Mouse (Mus musculus) embryo, embryonic 9.5 days (tissue): ENCODE measurements around the gene Sh2d3c.

Source experiments
- DNase-seq: peaks from one replicate; pipeline ENCODE4 v3.0.0-alpha.2; 2017; ENCODE audit errors: extremely low spot score

Sh2d3c gene

GRCm38 (mm10) chr2:32699680-32700079 lies 21.2 kb upstream of the Sh2d3c start:
- DNase-seq: no peak

GRCm38 (mm10) chr2:32700966-32701743 lies 19.7 kb upstream of the Sh2d3c start:
- DNase-seq: no peak

DNA sequence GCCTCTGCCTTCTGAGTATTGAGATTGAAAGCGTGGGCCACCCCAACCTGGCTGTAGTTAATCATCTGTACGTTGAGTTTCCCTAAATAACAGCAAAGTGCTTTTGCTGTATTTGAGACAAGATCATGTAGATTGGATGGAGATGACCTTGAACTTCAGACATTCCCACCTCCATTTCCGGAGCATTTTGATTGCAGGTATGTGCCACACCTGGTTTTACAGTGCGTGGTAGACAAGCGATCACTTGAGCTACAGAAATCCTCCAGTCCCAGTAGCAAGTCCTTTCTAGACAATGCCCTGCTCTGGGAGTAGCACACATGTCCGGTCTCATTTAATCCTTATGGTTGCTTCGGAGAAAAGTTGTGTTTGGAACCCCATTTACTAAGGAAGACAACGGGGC lies 17.8 kb upstream of the Sh2d3c start:
- no peak for DNase-seq

DNA sequence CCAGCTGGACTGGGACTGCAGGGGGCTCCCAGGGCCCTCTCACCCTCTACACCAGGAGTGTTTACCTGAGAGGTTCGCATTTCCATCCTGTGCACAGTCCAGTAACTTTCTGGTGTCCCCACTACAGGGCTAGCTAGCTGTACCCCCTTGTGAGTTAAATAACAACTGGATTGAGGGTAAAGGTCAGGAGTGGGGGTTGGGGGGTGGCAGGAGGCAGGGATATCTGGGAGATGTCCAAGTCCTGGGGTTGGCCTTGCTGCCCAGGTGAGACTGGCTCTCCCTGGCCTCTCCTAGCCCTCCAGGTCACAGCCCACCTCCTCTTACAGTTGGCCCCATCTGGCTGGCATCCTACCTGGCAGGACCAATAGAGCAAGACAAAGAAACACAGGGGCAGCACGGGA lies 16.8 kb upstream of the Sh2d3c start, which contains the start of gene Fpgs:
TSS of gene Fpgs (minus strand) at position 125 of the 401 bp plus-strand sequence.
- no peak for DNase-seq

DNA sequence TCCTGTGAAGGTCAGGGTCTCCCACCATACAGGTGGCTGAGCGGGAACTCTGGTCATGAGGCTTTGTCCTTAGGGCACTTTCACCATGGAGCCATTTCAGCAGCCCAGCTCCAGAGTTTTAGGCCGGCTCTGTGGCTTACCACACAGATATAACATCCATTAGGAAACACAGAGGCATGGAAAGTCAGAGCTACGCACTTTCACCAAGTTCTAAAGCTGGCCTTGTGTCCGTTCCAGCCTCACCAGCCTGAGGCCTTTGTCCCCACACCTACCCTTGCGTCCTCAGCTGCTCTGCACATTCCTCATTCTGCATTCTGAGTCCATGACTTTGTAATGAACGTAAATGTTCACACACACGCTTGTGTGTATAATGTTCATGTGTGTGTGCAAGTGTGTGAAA lies 15.8 kb upstream of the Sh2d3c start:
- no peak for DNase-seq

- no peak for DNase-seq
Measured at GRCm38 (mm10) chr2:32706971-32707370, 13.9 kb upstream of the Sh2d3c start.

GRCm38 (mm10) chr2:32708643-32709042 lies 12.2 kb upstream of the Sh2d3c start:
- peak; percentile 72 for DNase-seq

DNA sequence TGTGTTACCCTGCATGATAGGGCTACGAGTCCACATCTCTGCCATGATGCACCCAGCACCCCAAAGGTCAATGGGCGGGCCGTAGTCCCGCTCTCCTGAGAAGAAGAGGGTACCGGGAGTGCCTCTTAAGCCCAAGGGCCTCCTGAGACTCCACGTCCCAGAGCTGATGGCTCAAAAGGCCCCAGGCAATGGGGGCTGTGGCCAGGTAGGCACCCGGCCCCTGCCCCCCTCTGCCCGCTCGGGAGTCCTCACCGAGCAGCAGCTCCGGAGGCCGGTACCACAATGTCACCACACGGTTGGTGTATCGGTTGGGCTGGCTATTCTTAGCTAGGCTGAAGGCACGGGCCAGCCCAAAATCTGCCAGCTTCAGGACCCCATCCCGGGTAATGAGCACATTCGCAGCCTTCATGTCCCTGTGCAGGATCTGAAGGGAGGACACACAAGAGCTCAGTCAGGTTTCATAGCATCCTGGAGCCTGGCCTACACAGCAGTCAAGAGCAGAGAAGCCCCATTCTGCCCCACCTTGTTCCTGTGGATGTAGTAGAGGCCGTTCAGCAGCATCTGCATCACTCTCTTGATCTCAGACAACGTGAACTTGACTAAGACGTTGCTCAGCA lies 11.2 kb upstream of the Sh2d3c start:
- no peak for DNase-seq

DNA sequence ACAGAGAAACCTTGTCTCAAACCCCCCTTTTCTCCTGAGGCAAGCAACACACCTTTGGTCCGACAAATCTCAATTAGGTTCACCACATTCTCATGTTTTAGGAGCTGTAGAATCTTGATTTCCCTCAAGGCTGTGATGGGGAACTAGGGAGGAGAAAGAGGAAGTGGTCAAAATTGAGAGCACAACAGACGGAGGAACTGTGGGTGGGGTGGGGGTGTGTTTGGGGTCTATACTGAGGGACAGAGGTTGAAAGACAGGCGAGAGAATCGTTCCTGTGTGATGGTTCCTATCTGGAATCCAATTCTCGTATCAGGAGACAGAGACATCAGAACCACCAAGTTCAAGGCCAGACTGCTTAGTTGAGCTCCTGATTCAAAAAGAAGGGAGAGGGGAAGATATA lies 10.4 kb upstream of the Sh2d3c start:
- no peak for DNase-seq

DNA sequence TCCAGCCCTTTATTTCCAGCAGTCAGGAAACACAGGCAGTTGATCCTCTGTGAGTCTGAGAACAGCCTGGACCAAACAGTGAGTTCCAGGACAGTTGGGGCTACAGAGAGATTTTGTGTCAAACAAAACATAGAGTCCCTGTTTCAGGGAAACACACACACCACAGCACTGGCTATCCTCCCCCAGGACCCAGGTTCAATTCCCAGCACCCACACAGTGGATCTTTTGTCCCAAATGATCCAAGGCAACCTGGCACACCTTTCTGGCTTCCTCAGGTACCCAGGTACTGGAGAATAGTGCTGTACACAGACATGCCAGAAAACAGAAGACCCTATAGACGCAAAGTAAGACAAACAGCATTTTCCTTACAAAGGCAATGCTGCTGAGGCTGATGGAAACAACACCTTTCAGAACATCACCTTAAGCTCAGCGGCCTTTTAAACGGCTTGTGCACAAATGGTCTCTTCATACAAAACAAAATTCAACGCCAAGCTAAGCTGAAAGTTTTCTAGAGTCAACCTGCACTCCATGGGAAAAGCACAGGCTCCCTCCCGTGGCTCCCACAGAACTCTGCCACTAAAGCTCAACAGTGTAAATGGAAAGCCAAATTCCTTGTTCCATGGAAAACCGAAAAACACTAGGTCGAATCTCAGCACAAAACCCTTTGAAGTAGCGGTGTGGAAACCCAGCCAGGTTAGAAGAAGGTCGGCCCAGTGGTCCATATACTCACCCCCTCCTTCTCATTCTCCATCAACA lies 9.4 kb upstream of the Sh2d3c start:
- no peak for DNase-seq

DNA sequence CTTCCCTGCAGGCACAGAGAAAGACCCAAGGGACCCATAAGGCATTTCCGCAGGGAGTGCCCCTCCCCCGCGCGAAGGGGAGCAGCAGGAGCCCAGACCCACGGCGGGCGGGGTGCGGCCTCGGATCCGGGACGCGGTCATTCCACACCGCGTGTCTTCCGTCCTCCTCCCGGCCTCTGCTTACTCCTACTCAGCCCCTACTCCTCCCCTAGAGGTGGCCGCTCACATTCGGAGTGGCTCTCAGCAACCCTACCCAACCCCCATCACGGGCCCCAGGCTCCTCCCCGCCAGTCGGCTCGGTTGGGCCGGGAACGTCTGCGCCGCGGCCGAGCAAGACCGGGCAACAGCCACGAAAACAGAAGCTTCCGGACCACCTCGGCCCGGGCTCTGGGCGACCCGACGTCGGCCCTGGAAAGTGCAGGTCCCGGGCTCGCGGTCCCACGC lies 8.7 kb upstream of the Sh2d3c start:
- DNase-seq: peak; percentile 72

DNA sequence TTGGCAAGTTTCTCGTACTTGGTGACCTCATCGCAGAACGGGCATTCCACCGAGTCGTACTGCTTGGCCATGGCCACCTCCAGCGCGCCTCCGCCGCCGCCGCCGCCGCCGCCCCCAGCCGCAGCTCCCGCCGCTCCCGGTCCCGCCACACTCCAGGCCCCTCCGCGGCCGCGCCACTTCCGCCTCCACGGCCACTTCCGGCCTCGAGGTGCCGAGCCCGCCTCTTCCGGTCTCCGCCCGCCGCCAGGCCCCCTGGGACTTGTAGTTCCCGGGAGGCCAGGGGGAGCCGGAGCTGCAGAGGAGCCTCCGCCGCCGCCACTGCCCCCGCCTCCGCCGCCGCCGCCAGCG lies 8.3 kb upstream of the Sh2d3c start:
- DNase-seq: peak; percentile 95

DNA sequence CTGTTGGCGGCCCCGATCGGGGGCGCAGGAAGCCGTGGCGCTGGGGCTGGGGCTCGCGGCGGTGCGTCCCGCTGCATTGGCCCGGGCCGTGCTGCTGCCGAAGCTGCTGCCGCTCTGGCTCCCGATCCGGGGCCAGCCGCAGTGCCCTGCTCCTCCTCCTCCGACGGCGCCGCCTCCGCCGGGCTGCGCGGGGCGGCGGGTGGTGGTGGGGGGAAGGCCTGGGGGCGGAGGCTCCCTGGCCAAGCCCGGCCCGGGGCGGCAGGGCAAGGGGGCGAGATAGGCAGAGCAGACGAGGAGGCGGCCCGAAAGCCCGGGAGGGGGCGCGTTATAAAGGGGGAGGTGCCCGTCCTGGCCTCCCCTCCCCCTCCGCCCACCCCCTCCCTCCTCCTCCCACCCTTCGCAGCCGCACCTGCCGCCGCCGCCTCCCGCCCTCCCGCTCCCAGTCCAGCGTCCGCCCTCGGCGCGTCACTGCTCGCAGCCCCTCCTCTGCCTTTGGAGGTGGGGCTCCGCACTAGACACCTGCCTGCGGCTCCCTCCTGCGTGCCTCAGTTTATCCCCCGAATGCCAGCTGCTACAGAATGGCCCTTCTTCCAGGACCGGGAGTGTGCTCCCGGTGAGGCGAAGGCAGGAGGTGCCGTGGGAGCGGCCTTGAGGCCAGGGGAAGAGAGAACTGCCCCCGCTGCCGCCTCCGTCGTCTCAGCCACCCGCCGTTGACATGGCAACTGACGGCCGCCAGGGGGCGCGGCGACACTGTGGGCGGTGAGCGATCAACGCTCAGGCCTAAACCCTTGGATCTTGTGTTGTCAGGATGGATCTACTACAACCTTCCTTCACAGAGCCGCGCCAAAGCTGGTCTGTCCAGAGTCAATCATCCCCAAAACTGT lies 7.7 kb upstream of the Sh2d3c start, which contains the start of gene Cdk9:
TSS of gene Cdk9 (minus strand) at position 143 of the 884 bp plus-strand sequence.
- peak; percentile 94 for DNase-seq

GRCm38 (mm10) chr2:32714117-32714986 lies 6.5 kb upstream of the Sh2d3c start:
- DNase-seq: no peak

DNA sequence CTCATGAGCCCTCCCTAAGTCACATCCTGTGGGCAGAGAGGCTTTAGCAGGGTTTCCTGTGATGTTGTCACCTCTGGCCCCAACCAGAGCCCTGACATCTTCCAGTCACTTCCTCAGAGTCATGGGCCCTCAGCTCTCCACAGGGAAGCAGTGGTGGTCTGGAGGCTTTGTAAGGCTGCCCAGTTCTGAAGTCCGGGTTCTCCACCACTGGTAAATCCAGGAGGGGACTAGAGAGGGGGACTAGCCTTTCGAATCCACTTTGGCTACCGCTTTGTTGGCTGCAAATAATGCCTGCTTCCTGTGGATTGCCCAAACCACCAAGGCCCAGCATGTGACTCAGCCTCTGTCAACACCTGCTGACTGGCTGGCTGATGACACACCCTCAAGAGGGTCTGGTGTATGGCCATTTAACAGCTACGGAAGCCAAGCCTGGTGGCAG lies 5.8 kb upstream of the Sh2d3c start:
- DNase-seq: no peak

- no peak for DNase-seq
Measured at GRCm38 (mm10) chr2:32718761-32719160, 2.1 kb upstream of the Sh2d3c start.

DNA sequence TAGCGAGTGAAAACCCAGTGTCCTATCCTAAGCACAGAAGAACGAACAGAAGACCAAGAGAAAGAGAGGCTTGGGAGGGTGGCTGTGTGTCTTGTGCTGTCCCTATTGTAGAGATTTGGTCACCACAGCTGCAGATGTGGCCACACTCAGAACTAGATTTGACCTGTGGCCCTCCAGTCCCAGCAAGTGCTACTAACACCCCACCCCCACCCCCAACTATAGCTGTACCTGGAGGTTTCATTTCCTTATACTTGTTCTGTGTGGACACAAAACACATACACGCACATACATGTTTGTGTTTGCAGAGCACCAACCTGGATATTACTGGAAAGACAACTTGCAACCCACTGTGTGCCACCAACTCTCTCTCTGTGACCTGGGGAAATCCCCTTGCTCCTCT lies 802 bp upstream of the Sh2d3c start:
- DNase-seq: no peak

- no peak for DNase-seq
Measured at GRCm38 (mm10) chr2:32722046-32722445, 1.2 kb downstream of the Sh2d3c start.

GRCm38 (mm10) chr2:32722581-32722980 lies 1.7 kb downstream of the Sh2d3c start:
- DNase-seq: no peak

GRCm38 (mm10) chr2:32724149-32724548 lies 3.3 kb downstream of the Sh2d3c start:
- no peak for DNase-seq
